Mouse (Mus musculus): Measurements from ENCODE around the gene Cfl1. TPM values are rescaled to one million over a fixed set of nuclear protein-coding genes. Genes with fewer than 3 reads are reported as not detected.

Cfl1 gene
- polyA plus RNA-seq (2015; fragmentation: Nextera tagmentation; extraction: Ambion mirVana), result 2,209 and 2,356 TPM in 2 replicates

DNA sequence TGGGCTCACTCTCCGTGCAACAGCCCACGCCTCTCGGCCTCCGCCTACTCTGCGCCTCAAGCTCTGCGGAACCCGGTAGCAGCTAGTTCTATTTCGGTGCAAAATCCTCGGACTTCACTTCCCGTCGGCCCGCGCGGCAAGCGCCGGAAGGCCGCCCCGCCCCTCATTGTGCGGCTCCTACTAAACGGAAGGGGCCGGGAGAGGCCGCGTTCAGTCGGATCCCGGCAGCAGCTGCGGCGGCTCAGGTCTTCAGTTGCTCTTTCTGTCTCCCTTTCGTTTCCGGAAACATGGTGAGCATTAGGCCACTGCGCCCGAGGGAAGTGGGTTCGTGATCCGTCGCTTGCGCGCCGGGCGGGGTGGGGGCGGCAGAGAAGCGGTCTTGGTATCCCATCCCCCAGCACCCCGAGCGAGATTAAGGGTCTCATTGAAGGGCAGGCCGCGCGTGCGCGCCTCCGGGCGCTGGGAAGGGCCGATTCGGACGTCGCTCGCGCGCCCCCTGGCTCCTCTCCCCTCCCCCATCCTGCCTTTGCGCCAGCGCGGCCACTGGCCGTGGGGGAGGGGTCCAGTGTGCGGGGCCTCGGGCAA is at the start of gene Cfl1:
Gene Cfl1, plus strand, starts transcription at position 143 of the 585 bp plus-strand sequence.
- Histone ChIP-seq H3K9me3 (no peaks in the 10 kb centered on the region), H3K4me3 (peak within 1 kb of the TSS; percentile 99), H3K9ac (peak within 1 kb of the TSS; percentile 87), H3K27me3 (no peaks in the 10 kb centered on the region), H3K4me1 (peaks cover 44% of the 10 kb centered on the region), H3K4me2 (peak within 1 kb of the TSS; percentile 70), H3K36me3 (peaks cover 35% of the 10 kb centered on the region), H3K27ac (peak within 1 kb of the TSS; percentile 99)
- peak; percentile 75 for ATAC-seq (ENCODE audit: insufficient number of reproducible peaks, low FRiP score, low TSS enrichment, low read depth)
- WGBS, result under 1% methylated on average over 62 of the region's 62 CpGs

DNA sequence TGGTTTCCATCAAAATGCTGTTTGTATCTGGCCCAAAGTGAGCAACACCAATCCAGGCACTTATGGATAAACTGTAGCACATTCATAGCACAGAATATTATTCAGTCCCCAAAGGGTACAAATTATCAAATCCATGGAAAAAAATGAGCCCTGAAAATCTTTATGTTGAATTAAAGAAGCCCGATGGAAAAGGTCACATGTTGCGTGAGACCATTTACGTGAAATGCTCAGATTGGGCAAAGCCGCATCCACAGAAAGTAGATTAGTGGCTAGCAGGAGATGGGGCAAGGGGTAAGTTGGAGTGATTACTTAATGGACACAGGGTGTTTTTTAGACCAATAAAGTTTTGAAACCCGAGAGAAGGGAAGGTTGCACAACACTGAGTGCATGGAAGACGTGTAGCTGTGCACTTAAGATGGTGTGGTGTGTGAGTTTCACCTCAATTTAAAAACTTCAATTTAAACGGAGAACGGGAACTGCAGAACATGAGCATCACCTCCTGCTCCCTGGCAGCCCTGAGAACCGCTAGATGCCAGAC is 45.8 kb upstream of the Cfl1 start:
- 58% methylated on average over 9 of the region's 9 CpGs for WGBS
- no peak for ATAC-seq (ENCODE audit: insufficient number of reproducible peaks, low FRiP score, low TSS enrichment, low read depth)
- Histone ChIP-seq H3K36me3 (no peaks in the 10 kb centered on the region), H3K4me3 (no peak overlapping the region), H3K9me3 (peaks cover 4% of the 10 kb centered on the region; the same call in 1 of the 2 replicates), H3K4me2 (no peak overlapping the region), H3K9ac (no peak overlapping the region), H3K4me1 (peaks cover 22% of the 10 kb centered on the region), H3K27ac (no peak overlapping the region), H3K27me3 (peaks cover 44% of the 10 kb centered on the region)

DNA sequence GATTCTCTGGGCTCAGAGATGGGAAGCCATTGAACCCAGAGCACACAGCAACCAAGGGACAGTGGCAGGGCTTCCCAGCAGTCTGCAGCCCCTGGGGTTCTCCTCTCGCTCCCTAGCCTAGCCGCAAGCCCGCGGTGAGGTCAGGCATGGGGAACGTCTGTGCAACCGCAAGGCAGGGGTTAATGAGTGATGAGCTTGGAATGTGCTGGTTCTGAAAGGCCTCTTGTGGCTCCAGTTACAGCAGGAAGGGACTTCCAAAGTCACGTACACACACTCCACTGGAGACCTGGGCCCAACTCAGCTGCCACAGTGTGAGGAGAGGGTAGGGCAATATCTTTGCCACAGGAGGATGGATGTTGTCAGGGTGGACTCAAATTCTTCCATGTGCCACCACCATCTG is 45.3 kb upstream of the Cfl1 start:
- Histone ChIP-seq H3K4me1 (peaks cover 22% of the 10 kb centered on the region), H3K27me3 (peaks cover 49% of the 10 kb centered on the region), H3K4me3 (no peak overlapping the region), H3K27ac (no peak overlapping the region), H3K4me2 (no peak overlapping the region), H3K9me3 (peaks cover 4% of the 10 kb centered on the region; the same call in 1 of the 2 replicates), H3K36me3 (no peaks in the 10 kb centered on the region), H3K9ac (no peak overlapping the region)
- 41% methylated on average over 7 of the region's 7 CpGs for WGBS
- ATAC-seq (ENCODE audit: insufficient number of reproducible peaks, low FRiP score, low TSS enrichment, low read depth), result no peak

- Histone ChIP-seq H3K4me1 (peaks cover 22% of the 10 kb centered on the region), H3K4me3 (no peak overlapping the region), H3K4me2 (no peak overlapping the region), H3K27me3 (peaks cover 56% of the 10 kb centered on the region), H3K9ac (no peak overlapping the region), H3K9me3 (peaks cover 4% of the 10 kb centered on the region; the same call in 1 of the 2 replicates), H3K27ac (no peak overlapping the region), H3K36me3 (no peaks in the 10 kb centered on the region)
- WGBS, result 86% methylated on average over 5 of the region's 5 CpGs
- ATAC-seq (ENCODE audit: insufficient number of reproducible peaks, low FRiP score, low TSS enrichment, low read depth), result no peak
These were observed 44.5 kb upstream of the Cfl1 start for GRCm38 (mm10) chr19:5445747-5446146.

GRCm38 (mm10) chr19:5447515-5448353 is 42.5 kb upstream of the Cfl1 start, which contains the start of gene Fosl1:
Gene Fosl1, plus strand, starts transcription at chr19:5447547.
- Histone ChIP-seq H3K4me1 (peaks cover 22% of the 10 kb centered on the region), H3K4me3 (peak within 1 kb of the TSS; percentile 52), H3K27me3 (peaks cover 56% of the 10 kb centered on the region), H3K9me3 (peaks cover 4% of the 10 kb centered on the region; the same call in 1 of the 2 replicates), H3K36me3 (no peaks in the 10 kb centered on the region), H3K9ac (no peak within 1 kb of the TSS), H3K27ac (no peak within 1 kb of the TSS), H3K4me2 (peak within 1 kb of the TSS; percentile 89)
- WGBS, result under 1% methylated on average over 70 of the region's 70 CpGs
- peak; percentile 72; the same call in 1 of the 2 replicates for ATAC-seq (ENCODE audit: insufficient number of reproducible peaks, low FRiP score, low TSS enrichment, low read depth)

DNA sequence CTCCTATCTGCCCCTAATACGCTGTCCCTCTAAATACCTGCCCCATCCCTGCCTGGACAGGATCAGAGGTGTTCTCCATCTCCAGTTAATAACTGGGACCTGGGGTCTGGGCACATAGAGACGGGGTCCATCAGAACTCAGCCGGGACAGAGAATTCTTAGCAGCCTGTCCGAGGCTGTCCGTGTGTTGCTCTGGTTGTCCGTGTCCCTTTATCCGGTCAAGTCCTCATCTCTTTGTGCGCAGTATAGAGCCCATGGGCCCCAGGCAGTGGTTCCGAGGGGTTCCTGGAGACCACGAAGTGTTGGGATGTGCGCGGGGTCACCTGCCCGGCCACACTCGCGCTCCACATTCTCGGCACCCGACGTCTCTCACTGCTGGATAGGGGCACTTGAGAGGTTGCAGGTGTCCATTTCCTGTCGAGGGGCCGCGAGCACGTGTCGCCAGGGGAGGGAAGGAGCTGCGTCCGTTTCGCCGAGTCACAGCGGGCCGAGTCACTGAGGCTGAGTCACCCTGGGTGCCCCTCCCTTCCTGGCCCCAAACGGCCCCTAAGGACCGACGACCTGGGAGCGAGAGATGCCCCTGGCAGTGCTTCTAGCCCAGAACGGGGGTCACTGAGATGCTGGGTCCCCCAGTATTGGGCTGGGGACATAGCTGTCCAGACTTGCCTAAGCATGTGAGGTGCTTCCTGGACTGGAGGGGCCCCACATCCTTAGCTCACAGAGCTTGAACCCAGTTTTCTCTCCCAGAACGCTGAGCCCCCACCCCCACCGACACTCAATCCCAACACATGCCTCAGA is 41.7 kb upstream of the Cfl1 start:
- WGBS, result 4% methylated on average over 34 of the region's 36 CpGs
- peaks cover 56% of the 10 kb centered on the region for H3K27me3 ChIP-seq
- no peak overlapping the region for H3K27ac ChIP-seq
- H3K4me2 ChIP-seq, result peak overlapping the region; percentile 89
- H3K9ac ChIP-seq, result no peak overlapping the region
- H3K4me3 ChIP-seq, result peak overlapping the region; percentile 52
- no peaks in the 10 kb centered on the region for H3K36me3 ChIP-seq
- no peak for ATAC-seq (ENCODE audit: insufficient number of reproducible peaks, low FRiP score, low TSS enrichment, low read depth)
- peaks cover 22% of the 10 kb centered on the region for H3K4me1 ChIP-seq
- peaks cover 4% of the 10 kb centered on the region; the same call in 1 of the 2 replicates for H3K9me3 ChIP-seq

GRCm38 (mm10) chr19:5449673-5450072 is 40.6 kb upstream of the Cfl1 start:
- peaks cover 4% of the 10 kb centered on the region; the same call in 1 of the 2 replicates for H3K9me3 ChIP-seq
- H3K36me3 ChIP-seq, result peaks cover 10% of the 10 kb centered on the region
- ATAC-seq (ENCODE audit: insufficient number of reproducible peaks, low FRiP score, low TSS enrichment, low read depth), result no peak
- no peak overlapping the region for H3K4me3 ChIP-seq
- peaks cover 56% of the 10 kb centered on the region for H3K27me3 ChIP-seq
- H3K4me1 ChIP-seq, result peaks cover 25% of the 10 kb centered on the region
- no peak overlapping the region for H3K27ac ChIP-seq
- H3K9ac ChIP-seq, result no peak overlapping the region
- no peak overlapping the region for H3K4me2 ChIP-seq
- 88% methylated on average over 3 of the region's 3 CpGs for WGBS

DNA sequence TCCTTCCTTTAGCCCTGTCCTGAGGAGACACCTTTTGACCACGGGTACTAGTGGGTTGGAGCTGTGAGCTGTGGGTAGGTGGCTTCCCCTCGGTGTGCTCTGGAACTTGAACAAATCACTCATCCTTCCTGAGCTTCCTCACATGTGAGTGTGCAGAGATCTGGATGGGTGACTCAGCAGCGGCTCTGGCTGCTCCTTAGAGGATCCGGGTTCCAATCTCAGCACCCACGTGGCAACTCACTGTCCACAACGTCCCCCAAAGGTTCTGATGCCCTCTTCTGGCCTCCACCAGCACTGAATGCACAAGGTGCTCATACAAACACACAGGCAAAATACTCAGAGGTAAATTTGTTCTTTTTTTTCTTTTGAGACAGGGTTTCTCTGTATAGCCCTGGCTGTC is 38.5 kb upstream of the Cfl1 start:
- Histone ChIP-seq H3K9me3 (peaks cover 4% of the 10 kb centered on the region; the same call in 1 of the 2 replicates), H3K36me3 (peaks cover 13% of the 10 kb centered on the region), H3K4me3 (no peak overlapping the region), H3K4me2 (no peak overlapping the region), H3K27ac (no peak overlapping the region), H3K27me3 (peaks cover 38% of the 10 kb centered on the region), H3K9ac (no peak overlapping the region), H3K4me1 (peaks cover 41% of the 10 kb centered on the region)
- ATAC-seq (ENCODE audit: insufficient number of reproducible peaks, low FRiP score, low TSS enrichment, low read depth), result no peak
- 81% methylated on average over 6 of the region's 6 CpGs for WGBS

GRCm38 (mm10) chr19:5455037-5455436 is 35.2 kb upstream of the Cfl1 start:
- Histone ChIP-seq H3K4me1 (peaks cover 31% of the 10 kb centered on the region), H3K36me3 (peaks cover 13% of the 10 kb centered on the region), H3K27me3 (peaks cover 6% of the 10 kb centered on the region), H3K9me3 (no peaks in the 10 kb centered on the region), H3K27ac (no peak overlapping the region), H3K4me3 (peak overlapping the region; percentile 73; the same call in 1 of the 2 replicates), H3K4me2 (no peak overlapping the region), H3K9ac (no peak overlapping the region)
- 84% methylated on average over 12 of the region's 12 CpGs for WGBS
- ATAC-seq (ENCODE audit: insufficient number of reproducible peaks, low FRiP score, low TSS enrichment, low read depth), result no peak

GRCm38 (mm10) chr19:5455568-5455967 is 34.7 kb upstream of the Cfl1 start:
- Histone ChIP-seq H3K4me3 (peak overlapping the region; percentile 73), H3K27me3 (peaks cover under 1% of the 10 kb centered on the region; the same call in 1 of the 2 replicates), H3K36me3 (peaks cover 13% of the 10 kb centered on the region), H3K9me3 (no peaks in the 10 kb centered on the region), H3K4me2 (peak overlapping the region; percentile 22; the same call in 1 of the 2 replicates), H3K4me1 (peaks cover 31% of the 10 kb centered on the region), H3K9ac (0 out of 2 replicates have a peak overlapping the region, but pooled peaks have one; percentile 71), H3K27ac (no peak overlapping the region)
- WGBS, result 66% methylated on average over 8 of the region's 8 CpGs
- no peak for ATAC-seq (ENCODE audit: insufficient number of reproducible peaks, low FRiP score, low TSS enrichment, low read depth)

DNA sequence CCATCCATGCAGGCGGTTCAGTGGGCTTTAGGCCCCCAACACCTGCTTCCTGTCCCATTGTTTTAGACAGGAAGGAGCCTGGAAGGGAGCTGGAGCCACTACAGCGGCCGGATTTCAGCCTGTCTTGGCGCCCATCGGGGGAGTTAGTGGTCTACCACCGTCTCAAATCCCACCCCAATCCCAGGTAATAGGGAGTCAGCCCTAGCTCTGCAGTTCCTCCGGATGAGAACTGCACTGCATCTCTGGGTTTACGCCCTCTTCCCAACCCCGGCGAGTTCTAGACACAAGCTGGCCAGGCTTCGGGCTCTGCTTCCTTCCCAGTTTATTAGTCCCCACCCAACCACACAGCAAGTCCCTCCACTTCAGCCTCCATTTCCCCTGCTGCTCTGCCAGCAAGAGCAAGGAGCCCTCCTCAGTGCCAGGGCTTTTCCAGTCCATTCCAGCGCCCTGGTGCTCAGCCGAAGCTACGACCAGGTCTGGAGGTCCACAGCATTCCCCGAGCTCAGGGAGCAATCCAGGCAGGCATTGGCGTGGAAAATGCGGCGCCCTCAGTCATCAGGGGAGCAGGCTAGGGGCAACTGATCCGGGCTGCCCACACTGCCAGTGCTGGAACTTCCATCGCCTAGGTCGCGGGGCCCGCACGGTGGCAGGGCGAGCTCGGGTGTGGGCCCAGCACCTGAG is 33.9 kb upstream of the Cfl1 start:
- no peak for ATAC-seq (ENCODE audit: insufficient number of reproducible peaks, low FRiP score, low TSS enrichment, low read depth)
- Histone ChIP-seq H3K36me3 (peaks cover 14% of the 10 kb centered on the region), H3K27ac (peak overlapping the region; percentile 89), H3K4me2 (peak overlapping the region; percentile 97), H3K9ac (peak overlapping the region; percentile 71), H3K4me3 (peak overlapping the region; percentile 73), H3K4me1 (peaks cover 38% of the 10 kb centered on the region), H3K9me3 (no peaks in the 10 kb centered on the region), H3K27me3 (no peaks in the 10 kb centered on the region)
- WGBS, result 4% methylated on average over 26 of the region's 26 CpGs

All from limb, embryonic 15.5 days (tissue).